Mouse (Mus musculus): ENCODE results near the gene Extl2.

GRCm38 (mm10) chr3:115968745-115969530 is 38.3 kb upstream of the Extl2 start:
- TF ChIP-seq CTCF (IDR thresholded peaks at IDR 0.05; ENCODE audit: borderline replicate concordance, control insufficient read depth, extremely low read depth, insufficient read depth, low read length, poor library complexity) (no peak), POLR2A (IDR thresholded peaks at IDR 0.05; ENCODE audit: control insufficient read depth, extremely low read depth, insufficient read depth, low read length, poor library complexity) (no peak)
